Mouse (Mus musculus) frontal cortex, postnatal 25 days (tissue): ENCODE data around the gene C1rb.
"Not testable (repeated sequence)": the region's sequence is repeated elsewhere in the genome, so short reads cannot be mapped to it uniquely, and the experiment has no call there.

Experiments
- DNase-seq, 2 experiments: peaks; one replicate each; pipeline ENCODE4 v3.0.0; 2022; ENCODE audit warnings: low spot score in 2 of 2

The C1rb gene

GRCm38 (mm10) chr6:124593121-124593520 is 23.0 kb downstream of the C1rb start:
- DNase-seq: no peak

GRCm38 (mm10) chr6:124602031-124602430 is 31.9 kb downstream of the C1rb start:
- DNase-seq: no peak

DNA sequence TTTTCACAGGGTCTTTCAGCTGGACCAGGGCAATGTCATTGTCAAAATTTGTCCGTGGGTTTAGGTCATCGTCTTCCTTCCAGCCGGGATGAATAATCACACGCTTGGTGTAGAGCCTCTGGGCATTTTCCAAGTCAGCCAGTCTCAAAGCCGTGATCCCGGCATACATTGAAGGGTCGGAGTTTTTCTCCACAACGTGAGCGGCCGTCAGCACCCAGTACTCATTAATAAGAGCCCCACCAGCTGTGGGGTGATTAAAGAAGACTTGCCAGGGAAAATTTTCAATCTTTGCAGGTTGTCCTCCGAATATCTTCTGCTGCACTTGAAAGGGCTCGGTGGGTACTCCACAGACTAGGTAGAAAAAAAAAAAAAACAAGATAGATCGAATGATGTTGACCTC is 55.5 kb downstream of the C1rb start:
- DNase-seq: no peak

DNA sequence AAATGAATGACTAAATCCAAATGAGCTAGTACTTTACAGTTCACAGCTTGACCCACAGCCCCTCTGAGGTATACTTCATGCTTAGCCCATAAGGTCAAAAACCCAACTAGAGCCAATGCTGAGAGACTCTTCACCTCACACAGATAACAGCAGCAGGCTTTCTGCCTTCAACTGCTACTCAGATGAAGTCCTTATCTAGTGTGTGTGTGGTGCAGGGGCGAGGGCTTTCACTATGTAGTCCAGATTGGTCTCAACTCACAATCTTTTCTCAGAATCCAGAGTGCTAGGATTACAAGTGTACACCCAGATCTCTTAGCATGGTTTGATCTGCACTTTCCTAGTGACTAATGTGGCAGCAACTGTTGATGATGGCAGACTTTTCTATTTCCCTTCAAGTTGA is 56.1 kb downstream of the C1rb start:
- not testable (repeated sequence) for DNase-seq

DNA sequence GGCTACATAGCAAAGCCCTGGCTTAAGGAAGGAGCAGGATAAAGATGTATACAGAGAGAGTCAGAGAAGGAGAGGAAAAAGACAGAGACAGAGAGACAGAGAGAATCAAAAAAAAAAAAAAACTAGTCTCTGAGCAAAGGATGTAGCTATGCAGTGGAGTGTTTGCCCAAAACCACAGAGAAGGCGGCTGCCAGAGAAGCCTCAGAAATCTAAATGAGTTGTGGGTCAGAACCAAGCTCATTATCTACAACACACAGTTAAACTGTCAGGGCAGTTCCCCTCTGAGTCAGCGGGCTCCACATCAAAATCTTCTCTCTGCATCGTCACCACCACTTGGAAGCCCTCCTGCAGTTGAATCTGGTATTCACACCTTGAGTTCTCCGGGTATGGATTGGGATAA is 60.7 kb downstream of the C1rb start:
- DNase-seq: no peak
